Mouse (Mus musculus): Measurements from ENCODE around the gene Trpv3.

- no peak for TF ChIP-seq CTCF (conservative IDR thresholded peaks at IDR 0.05; ENCODE audit: low read length)
- no peak for TF ChIP-seq NANOG (IDR thresholded peaks at IDR 0.05; ENCODE audit: borderline replicate concordance, low read length)
These were observed 5.8 kb upstream of the Trpv3 start for GRCm38 (mm10) chr11:73261385-73261784.

All from E14TG2a.4 (cell line).